Mouse (Mus musculus) embryonic facial prominence, embryonic 14.5 days (tissue): ENCODE measurements around the gene Ceacam15. TPM values are rescaled to one million over a fixed set of nuclear protein-coding genes. Genes with fewer than 3 reads are reported as not detected.
"Not testable (repeated sequence)": the region's sequence is repeated elsewhere in the genome, so short reads cannot be mapped to it uniquely, and the experiment has no call there.

ENCODE experiments used
- ATAC-seq: fragments of 200-750 bp; cut with Nextera tagmentation; 2 replicates; pipeline ENCODE4 v1.8.0; 2017; ENCODE audit warnings: low read depth, moderate number of reproducible peaks, moderate TSS enrichment
- DNase-seq: peaks from one replicate; pipeline ENCODE4 v3.0.0-alpha.2; 2015; ENCODE audit warnings: low spot score
- H3K27ac ChIP-seq: fragments of 300-500 bp; sonication (generic); replicated peaks from 2 replicates; pipeline ENCODE4 v1.5.1; 2014; ENCODE audit warnings: low read depth, mild to moderate bottlenecking, low read length, moderate library complexity
- H3K27me3 ChIP-seq: fragments of 300-500 bp; sonication (generic); replicated peaks from 2 replicates; pipeline ENCODE4 v1.6.1; 2014; ENCODE audit warnings: low read length; ENCODE audit not compliant: control insufficient read depth, insufficient read depth
- H3K36me3 ChIP-seq: fragments of 300-500 bp; sonication (generic); 2 replicates; pipeline ENCODE4 v1.6.1; 2014; ENCODE audit warnings: low read length, mixed read lengths; ENCODE audit not compliant: control insufficient read depth, insufficient read depth
- H3K4me1 ChIP-seq: fragments of 300-500 bp; sonication (generic); 2 replicates; pipeline ENCODE4 v1.6.1; 2014; ENCODE audit warnings: antibody characterized with exemption, low read length; ENCODE audit not compliant: control insufficient read depth, insufficient read depth
- H3K4me2 ChIP-seq: fragments of 300-500 bp; sonication (generic); 2 replicates; pipeline ENCODE4 v1.6.1; 2014; ENCODE audit warnings: low read depth, mild to moderate bottlenecking, low read length, moderate library complexity, mixed read lengths
- H3K4me3 ChIP-seq: fragments of 300-500 bp; sonication (generic); 2 replicates; pipeline ENCODE4 v1.5.1; 2014; ENCODE audit warnings: low read depth, mild to moderate bottlenecking, low read length
- H3K9ac ChIP-seq: fragments of 300-500 bp; sonication (generic); 2 replicates; pipeline ENCODE4 v1.6.1; 2014; ENCODE audit warnings: low read depth, mild to moderate bottlenecking, low read length, moderate library complexity, mixed read lengths
- H3K9me3 ChIP-seq: fragments of 300-500 bp; sonication (generic); 2 replicates; pipeline ENCODE4 v1.6.1; 2016; ENCODE audit warnings: low read length; ENCODE audit not compliant: control insufficient read depth
- WGBS: fragments of 180-500 bp; shearing (Covaris S2); extraction: QIAGEN DNeasy Blood & Tissue Kit; methylation state at CpG from one replicate; pipeline ENCODE4 v1.1.7; 2014; 5-methylcytosine and 5-hydroxymethylcytosine counted together
- polyA plus RNA-seq: library from polyadenylated mRNA; unstranded; fragments of >200 nt; fragmentation: Nextera tagmentation; extraction: Ambion mirVana; gene quantifications from 2 replicates; pipeline ENCODE4 v1.2.1, GENCODE M21; 2014

The Ceacam15 gene
- not detected in 2 replicates for polyA plus RNA-seq

GRCm38 (mm10) chr7:16675605-16676004, at the start of gene Ceacam15:
Ceacam15 (minus strand) TSS chr7:16675705.
- 33% methylated on average over 1 of the region's 1 CpGs for WGBS
- Histone ChIP-seq H3K4me3 (no peak within 1 kb of the TSS), H3K4me2 (no peak within 1 kb of the TSS), H3K9me3 (no peaks in the 10 kb centered on the region), H3K27ac (no peak within 1 kb of the TSS), H3K36me3 (no peaks in the 10 kb centered on the region), H3K27me3 (no peaks in the 10 kb centered on the region), H3K9ac (no peak within 1 kb of the TSS), H3K4me1 (no peaks in the 10 kb centered on the region)
- DNase-seq = no peak
- ATAC-seq = no peak

GRCm38 (mm10) chr7:16722490-16722889, 47.0 kb upstream of the Ceacam15 start:
- not testable (repeated sequence) for ATAC-seq, H3K27me3 ChIP-seq, H3K4me2 ChIP-seq, H3K9ac ChIP-seq, H3K36me3 ChIP-seq, DNase-seq, H3K27ac ChIP-seq, H3K4me3 ChIP-seq, H3K4me1 ChIP-seq, H3K9me3 ChIP-seq
- WGBS = 52% methylated on average over 3 of the region's 3 CpGs

GRCm38 (mm10) chr7:16721629-16722028, 46.1 kb upstream of the Ceacam15 start, which contains the start of gene Ceacam9:
Ceacam9 (plus strand) TSS chr7:16721929.
- WGBS = 74% methylated on average over 2 of the region's 2 CpGs
- Histone ChIP-seq H3K4me1 (no peaks in the 10 kb centered on the region), H3K9me3 (no peaks in the 10 kb centered on the region), H3K4me3 (no peak within 1 kb of the TSS), H3K27me3 (no peaks in the 10 kb centered on the region), H3K36me3 (no peaks in the 10 kb centered on the region), H3K4me2 (no peak within 1 kb of the TSS), H3K27ac (no peak within 1 kb of the TSS), H3K9ac (no peak within 1 kb of the TSS)
- DNase-seq = no peak
- no peak for ATAC-seq

GRCm38 (mm10) chr7:16716456-16717152, 41.1 kb upstream of the Ceacam15 start:
- not testable (repeated sequence) for H3K4me2 ChIP-seq, DNase-seq, H3K27ac ChIP-seq, H3K4me3 ChIP-seq, H3K4me1 ChIP-seq, H3K9me3 ChIP-seq, H3K36me3 ChIP-seq, H3K27me3 ChIP-seq, ATAC-seq, H3K9ac ChIP-seq
- 37% methylated on average over 8 of the region's 8 CpGs for WGBS

- 76% methylated on average over 12 of the region's 13 CpGs for WGBS
- Histone ChIP-seq H3K27me3 (no peaks in the 10 kb centered on the region), H3K4me2 (no peak overlapping the region), H3K4me1 (no peaks in the 10 kb centered on the region), H3K9me3 (no peaks in the 10 kb centered on the region), H3K9ac (no peak overlapping the region), H3K4me3 (no peak overlapping the region), H3K27ac (no peak overlapping the region), H3K36me3 (no peaks in the 10 kb centered on the region)
- ATAC-seq = no peak
- DNase-seq = no peak
Observed at GRCm38 (mm10) chr7:16712633-16713415, 37.3 kb upstream of the Ceacam15 start.

- Histone ChIP-seq H3K4me3 (no peak overlapping the region), H3K27me3 (no peaks in the 10 kb centered on the region), H3K36me3 (no peaks in the 10 kb centered on the region), H3K27ac (no peak overlapping the region), H3K9ac (no peak overlapping the region), H3K9me3 (no peaks in the 10 kb centered on the region), H3K4me1 (no peaks in the 10 kb centered on the region), H3K4me2 (no peak overlapping the region)
- 72% methylated on average over 5 of the region's 5 CpGs for WGBS
- no peak for DNase-seq
- no peak for ATAC-seq
Observed at GRCm38 (mm10) chr7:16710604-16711003, 35.1 kb upstream of the Ceacam15 start.

GRCm38 (mm10) chr7:16708244-16708643, 32.7 kb upstream of the Ceacam15 start:
- Histone ChIP-seq H3K9me3 (no peaks in the 10 kb centered on the region), H3K4me1 (no peaks in the 10 kb centered on the region), H3K27me3 (no peaks in the 10 kb centered on the region), H3K4me2 (no peak overlapping the region), H3K4me3 (no peak overlapping the region), H3K27ac (no peak overlapping the region), H3K9ac (no peak overlapping the region), H3K36me3 (no peaks in the 10 kb centered on the region)
- ATAC-seq = no peak
- no peak for DNase-seq
- WGBS = 30% methylated on average over 9 of the region's 9 CpGs

GRCm38 (mm10) chr7:16706385-16706784, 30.9 kb upstream of the Ceacam15 start:
- H3K4me3 ChIP-seq = no peak overlapping the region
- H3K27me3 ChIP-seq = no peaks in the 10 kb centered on the region
- no peak overlapping the region for H3K9ac ChIP-seq
- WGBS = 36% methylated on average over 9 of the region's 9 CpGs
- no peak for ATAC-seq
- H3K36me3 ChIP-seq = no peaks in the 10 kb centered on the region
- H3K27ac ChIP-seq = no peak overlapping the region
- no peaks in the 10 kb centered on the region for H3K4me1 ChIP-seq
- H3K9me3 ChIP-seq = no peaks in the 10 kb centered on the region
- no peak overlapping the region for H3K4me2 ChIP-seq
- DNase-seq = peak; percentile 24
